25 mouse cellular contexts compared by ENCODE assay signal in genomic region chr13:29368806-29369205, GRCm38 (mm10).
DNase-seq lines count a peak whose midpoint lies in the region; ATAC-seq and TF ChIP-seq lines count a peak whose summit lies in the region.
"Had no signal": no experiment of that assay in that cellular context is flagged by ENCODE, and none has a peak within 500 bp of the region (broad histone marks: within the 10 kb centered on the region; RNA-seq: fewer than 3 reads in every experiment).

No protein-coding gene starts in this region.

- no peaks in the 10 kb centered on the region for H3K4me1 ChIP-seq in lung, embryonic 14.5 days (ENCODE audit: insufficient read depth)
- H3K4me1 ChIP-seq in lung, adult 2 months (ENCODE audit: control insufficient read depth, insufficient read depth, low read length) = no peaks in the 10 kb centered on the region

- WGBS in lung, embryonic 14.5 days = 33% methylated on average over 6 of the region's 6 CpGs
- WGBS in lung, adult 2 months = 48% methylated on average over 6 of the region's 6 CpGs

- DNase-seq in adrenal gland, adult (ENCODE audit: inconsistent age in 2 of 2, low spot score in 1 of 2) = peak; percentile 72 to 91
- no peak for DNase-seq in adrenal gland, postnatal 4 days (ENCODE audit: low spot score in 2 of 2)
- DNase-seq in lung, embryonic 14.5 days = peak; percentile 69
- DNase-seq in lung, adult 2 months = no peak
- DNase-seq in R1 (ENCODE audit: low read depth, low spot score) = peak; percentile 39
- peak; percentile 64 for DNase-seq in adrenal gland, postnatal 14 days
- DNase-seq in layer of hippocampus, postnatal 14 days (ENCODE audit: low spot score in 2 of 2) = no peak
- no peak for DNase-seq in right cerebral cortex, postnatal 4 days
- DNase-seq: cerebellum, adult 2 months; cerebellum, postnatal 36 days; embryo, embryonic 11 days; kidney, postnatal 25 days; layer of hippocampus, postnatal 36 days; lung, adult 18-20 months; lung, postnatal 4 days; retina, postnatal 1 day; right cerebral cortex, postnatal 25 days had no signal

- no peak overlapping the region for H3K4me2 ChIP-seq in lung, embryonic 14.5 days
- H3K4me2 ChIP-seq: embryonic facial prominence, embryonic 15.5 days; forebrain, embryonic 12.5 days; heart, embryonic 11.5 days; hindbrain, embryonic 12.5 days; limb, embryonic 12.5 days; liver, embryonic 11.5 days had no signal

- H3K9me3 ChIP-seq in lung, embryonic 14.5 days (ENCODE audit: low read depth, low read length) = no peaks in the 10 kb centered on the region
- H3K9me3 ChIP-seq: embryonic facial prominence, embryonic 15.5 days; forebrain, embryonic 12.5 days; hindbrain, embryonic 12.5 days; limb, embryonic 12.5 days had no signal

- no peaks in the 10 kb centered on the region for H3K36me3 ChIP-seq in lung, embryonic 14.5 days (ENCODE audit: insufficient read depth)
- H3K36me3 ChIP-seq: embryonic facial prominence, embryonic 15.5 days; forebrain, embryonic 12.5 days; hindbrain, embryonic 12.5 days; limb, embryonic 12.5 days had no signal

- no peak overlapping the region for H3K4me3 ChIP-seq in lung, embryonic 14.5 days (ENCODE audit: low read depth, low read length)
- no peak overlapping the region for H3K4me3 ChIP-seq in lung, adult 2 months (replicated peaks; ENCODE audit: extremely low read depth, low read depth, low read length)
- H3K4me3 ChIP-seq: embryonic facial prominence, embryonic 15.5 days; forebrain, embryonic 12.5 days; hindbrain, embryonic 12.5 days; layer of hippocampus, adult 2 months; limb, embryonic 12.5 days had no signal

- TF ChIP-seq CTCF in lung, embryonic 14.5 days (IDR thresholded peaks at IDR 0.05; ENCODE audit: low read depth) = no peak
- TF ChIP-seq CTCF in lung, adult 2 months (IDR thresholded peaks at IDR 0.05; ENCODE audit: insufficient read depth, low read length) = no peak

- H3K27ac ChIP-seq in lung, embryonic 14.5 days (ENCODE audit: low read depth) = no peak overlapping the region
- H3K27ac ChIP-seq: embryonic facial prominence, embryonic 15.5 days; forebrain, embryonic 12.5 days; hindbrain, embryonic 12.5 days; layer of hippocampus, adult 2 months; limb, embryonic 12.5 days had no signal

- no peak for TF ChIP-seq POLR2A in lung, adult 2 months (IDR thresholded peaks at IDR 0.05; ENCODE audit: borderline replicate concordance, extremely low read depth, low read depth, low read length)

- ATAC-seq in lung, embryonic 14.5 days (ENCODE audit: insufficient read depth) = peak; percentile 38; the same call in 1 of the 2 replicates
- ATAC-seq: intestine, postnatal 0 days had no signal

- H3K27me3 ChIP-seq in lung, embryonic 14.5 days (ENCODE audit: insufficient read depth, low read length) = no peaks in the 10 kb centered on the region
- H3K27me3 ChIP-seq: embryonic facial prominence, embryonic 15.5 days; forebrain, embryonic 12.5 days; hindbrain, embryonic 12.5 days; limb, embryonic 12.5 days had no signal

- no peak overlapping the region for H3K9ac ChIP-seq in lung, embryonic 14.5 days
- H3K9ac ChIP-seq: embryonic facial prominence, embryonic 15.5 days; forebrain, embryonic 12.5 days; hindbrain, embryonic 12.5 days; limb, embryonic 12.5 days had no signal

Comparison
In these comparisons a context has a peak if more than half of its experiments do, and no peak if none do; other contexts are left out.
1. DNase-seq: peak in adrenal gland, adult (2 of 2), lung, embryonic 14.5 days (single experiment), R1 (single experiment) and adrenal gland, postnatal 14 days (single experiment); none in adrenal gland, postnatal 4 days (0 of 2), lung, adult 2 months (single experiment), layer of hippocampus, postnatal 14 days (0 of 2) and right cerebral cortex, postnatal 4 days (single experiment).